Mouse (Mus musculus) testis, adult 2 months (tissue): ENCODE results near the gene Hrh2. TPM values are rescaled to one million over a fixed set of nuclear protein-coding genes. Genes with fewer than 3 reads are reported as not detected.
A peak's percentile ranks its signal among the peaks of the same experiment; 100 is the strongest.

Source experiments
- H3K27ac ChIP-seq: fragments of 200-500 bp; 2 replicates; pipeline ENCODE4 v1.5.1; 2012; ENCODE audit warnings: low read depth, low read length; ENCODE audit not compliant: control insufficient read depth, insufficient read depth
- H3K27me3 ChIP-seq: fragments of 200-500 bp; 2 replicates; pipeline ENCODE4 v1.6.1; 2012; ENCODE audit warnings: mild to moderate bottlenecking, low read length, moderate library complexity; ENCODE audit not compliant: control insufficient read depth, insufficient read depth
- H3K36me3 ChIP-seq: fragments of 200-500 bp; 2 replicates; pipeline ENCODE4 v1.6.1; 2012; ENCODE audit warnings: mild to moderate bottlenecking, low read length; ENCODE audit not compliant: control insufficient read depth, insufficient read depth
- H3K4me1 ChIP-seq: fragments of 200-500 bp; 2 replicates; pipeline ENCODE4 v1.6.1; 2012; ENCODE audit warnings: low read length; ENCODE audit not compliant: control insufficient read depth, insufficient read depth
- H3K4me3 ChIP-seq: fragments of 200-500 bp; 2 replicates; pipeline ENCODE4 v1.5.1; 2012; ENCODE audit warnings: low read depth, mild to moderate bottlenecking, low read length, moderate library complexity, mixed read lengths; ENCODE audit not compliant: control insufficient read depth
- CTCF ChIP-seq: fragments of 200-500 bp; IDR thresholded peaks from 2 replicates; pipeline ENCODE4 v1.5.1; 2012; ENCODE audit warnings: low read depth, mild to moderate bottlenecking, inconsistent platforms, low read length, moderate library complexity; ENCODE audit not compliant: control insufficient read depth, insufficient read depth, insufficient replicate concordance
- POLR2A ChIP-seq: fragments of 200-500 bp; IDR thresholded peaks from 2 replicates; pipeline ENCODE4 v1.6.1; 2012; ENCODE audit warnings: low read depth, mild to moderate bottlenecking, inconsistent platforms, low read length, moderate library complexity; ENCODE audit not compliant: control insufficient read depth
- polyA plus RNA-seq: library from polyadenylated mRNA; depleted of rRNA; stranded (reverse); fragments of >200 nt; gene quantifications from 2 replicates; pipeline ENCODE4 v1.2.3, GENCODE M21; 2012

Hrh2 gene
- polyA plus RNA-seq, 1 experiment, result 0.12 TPM

GRCm38 (mm10) chr13:54165765-54166164 is 26.2 kb upstream of the Hrh2 start:
- H3K27me3 ChIP-seq, result no peaks in the 10 kb centered on the region
- H3K36me3 ChIP-seq, result no peaks in the 10 kb centered on the region
- H3K4me1 ChIP-seq, result no peaks in the 10 kb centered on the region
- H3K4me3 ChIP-seq, result no peak overlapping the region
- TF ChIP-seq CTCF (no peak), POLR2A (no peak)
- no peak overlapping the region for H3K27ac ChIP-seq

- Histone ChIP-seq H3K4me3 (no peak overlapping the region), H3K27me3 (no peaks in the 10 kb centered on the region), H3K4me1 (no peaks in the 10 kb centered on the region), H3K36me3 (no peaks in the 10 kb centered on the region), H3K27ac (no peak overlapping the region)
- TF ChIP-seq CTCF (no peak), POLR2A (no peak)
Observed at GRCm38 (mm10) chr13:54167036-54167435, 24.9 kb upstream of the Hrh2 start.

GRCm38 (mm10) chr13:54168675-54169074 is 23.3 kb upstream of the Hrh2 start:
- Histone ChIP-seq H3K4me3 (no peak overlapping the region), H3K36me3 (no peaks in the 10 kb centered on the region), H3K4me1 (no peaks in the 10 kb centered on the region), H3K27me3 (no peaks in the 10 kb centered on the region), H3K27ac (no peak overlapping the region)
- no peak for TF ChIP-seq POLR2A
- TF ChIP-seq CTCF, result no peak

- TF ChIP-seq POLR2A (no peak), CTCF (no peak)
- no peaks in the 10 kb centered on the region for H3K27me3 ChIP-seq
- H3K36me3 ChIP-seq, result no peaks in the 10 kb centered on the region
- no peaks in the 10 kb centered on the region for H3K4me1 ChIP-seq
- no peak overlapping the region for H3K4me3 ChIP-seq
- no peak overlapping the region for H3K27ac ChIP-seq
Observed at GRCm38 (mm10) chr13:54170288-54170687, 21.6 kb upstream of the Hrh2 start.

GRCm38 (mm10) chr13:54171346-54171745 is 20.6 kb upstream of the Hrh2 start:
- Histone ChIP-seq H3K4me1 (no peaks in the 10 kb centered on the region), H3K36me3 (no peaks in the 10 kb centered on the region), H3K27me3 (no peaks in the 10 kb centered on the region), H3K27ac (no peak overlapping the region), H3K4me3 (no peak overlapping the region)
- no peak for TF ChIP-seq POLR2A
- no peak for TF ChIP-seq CTCF

GRCm38 (mm10) chr13:54171761-54172160 is 20.2 kb upstream of the Hrh2 start:
- H3K4me1 ChIP-seq, result no peaks in the 10 kb centered on the region
- no peaks in the 10 kb centered on the region for H3K27me3 ChIP-seq
- H3K36me3 ChIP-seq, result no peaks in the 10 kb centered on the region
- no peak overlapping the region for H3K27ac ChIP-seq
- H3K4me3 ChIP-seq, result no peak overlapping the region
- no peak for TF ChIP-seq POLR2A
- TF ChIP-seq CTCF, result no peak

- Histone ChIP-seq H3K27ac (no peak overlapping the region), H3K4me3 (no peak overlapping the region), H3K36me3 (no peaks in the 10 kb centered on the region), H3K4me1 (no peaks in the 10 kb centered on the region; the same call in 1 of the 2 replicates), H3K27me3 (no peaks in the 10 kb centered on the region)
- TF ChIP-seq CTCF, result no peak
- no peak for TF ChIP-seq POLR2A
Observed at GRCm38 (mm10) chr13:54173941-54174340, 18.0 kb upstream of the Hrh2 start.

GRCm38 (mm10) chr13:54174703-54175102 is 17.2 kb upstream of the Hrh2 start:
- Histone ChIP-seq H3K27ac (no peak overlapping the region), H3K4me3 (no peak overlapping the region), H3K36me3 (no peaks in the 10 kb centered on the region), H3K27me3 (no peaks in the 10 kb centered on the region), H3K4me1 (no peaks in the 10 kb centered on the region; the same call in 1 of the 2 replicates)
- no peak for TF ChIP-seq POLR2A
- peak; percentile 11; the same call in 1 of the 2 replicates for TF ChIP-seq CTCF
